Mouse (Mus musculus): ENCODE measurements at regions not wholly inside any gene's neighbourhood (a gene's known extent, or its start where the extent isn't known, plus 50 kb on each side); places are given as distances from the start of the nearest gene placed in this dataset.

- TF ChIP-seq CTCF (IDR thresholded peaks at IDR 0.05; ENCODE audit: extremely low read depth, insufficient read length, insufficient replicate concordance, low read depth, low read length) (no peak), POLR2A (IDR thresholded peaks at IDR 0.05; ENCODE audit: low read depth, low read length) (no peak)
Measured at GRCm38 (mm10) chr3:147919146-147919545, 1067.0 kb downstream of the Ttll7 start.
